Mouse (Mus musculus) embryonic facial prominence, embryonic 11.5 days (tissue): Measurements from ENCODE around the gene Mettl13. TPM values are rescaled to one million over a fixed set of nuclear protein-coding genes. Genes with fewer than 3 reads are reported as not detected.

Experiments used
- ATAC-seq: fragments of 200-750 bp; cut with Nextera tagmentation; replicated peaks from 2 replicates; pipeline ENCODE4 v1.8.0; 2017; ENCODE audit warnings: low read depth; ENCODE audit not compliant: insufficient number of reproducible peaks, low FRiP score, low TSS enrichment
- DNase-seq: peaks from one replicate; pipeline ENCODE4 v3.0.0-alpha.2; 2015; ENCODE audit warnings: low spot score
- H3K27ac ChIP-seq: fragments of 300-500 bp; sonication (generic); replicated peaks from 2 replicates; pipeline ENCODE4 v1.5.1; 2014; ENCODE audit warnings: mild to moderate bottlenecking, low read depth, low read length, control low read depth
- H3K27me3 ChIP-seq: fragments of 300-500 bp; sonication (generic); 2 replicates; pipeline ENCODE4 v1.6.1; 2014; ENCODE audit warnings: mild to moderate bottlenecking, low read length, moderate library complexity, mixed read lengths; ENCODE audit not compliant: control insufficient read depth, insufficient read depth
- H3K36me3 ChIP-seq: fragments of 300-500 bp; sonication (generic); replicated peaks from 2 replicates; pipeline ENCODE4 v1.6.1; 2014; ENCODE audit warnings: low read depth, mild to moderate bottlenecking, low read length, moderate library complexity, mixed read lengths; ENCODE audit not compliant: control insufficient read depth, insufficient read depth
- H3K4me1 ChIP-seq: fragments of 300-500 bp; sonication (generic); 2 replicates; pipeline ENCODE4 v1.6.1; 2014; ENCODE audit warnings: low read length, mixed read lengths; ENCODE audit not compliant: control insufficient read depth, insufficient read depth
- H3K4me2 ChIP-seq: fragments of 300-500 bp; sonication (generic); 2 replicates; pipeline ENCODE4 v1.6.1; 2014; ENCODE audit warnings: low read depth, mild to moderate bottlenecking, control low read depth, low read length, moderate library complexity
- H3K4me3 ChIP-seq: fragments of 300-500 bp; sonication (generic); 2 replicates; pipeline ENCODE4 v1.5.1; 2014; ENCODE audit warnings: low read depth, low read length, control low read depth
- H3K9ac ChIP-seq: fragments of 300-500 bp; sonication (generic); replicated peaks from 2 replicates; pipeline ENCODE4 v1.6.1; 2014; ENCODE audit warnings: mild to moderate bottlenecking, control low read depth, low read length
- H3K9me3 ChIP-seq: fragments of 300-500 bp; sonication (generic); replicated peaks from 2 replicates; pipeline ENCODE4 v1.6.1; 2016; ENCODE audit warnings: mild to moderate bottlenecking, low read length, inconsistent platforms, mixed read lengths; ENCODE audit not compliant: control insufficient read depth
- WGBS: fragments of 180-500 bp; shearing (Covaris S2); extraction: QIAGEN DNeasy Blood & Tissue Kit; methylation state at CpG from one replicate; pipeline ENCODE4 v1.1.7; 2014; 5-methylcytosine and 5-hydroxymethylcytosine counted together
- polyA plus RNA-seq: library from polyadenylated mRNA; unstranded; fragments of >200 nt; fragmentation: Nextera tagmentation; extraction: Ambion mirVana; gene quantifications from 2 replicates; pipeline ENCODE4 v1.2.1, GENCODE M21; 2014

Mettl13 gene
- polyA plus RNA-seq, 1 experiment from 2014 or later, result 13.7 TPM

DNA sequence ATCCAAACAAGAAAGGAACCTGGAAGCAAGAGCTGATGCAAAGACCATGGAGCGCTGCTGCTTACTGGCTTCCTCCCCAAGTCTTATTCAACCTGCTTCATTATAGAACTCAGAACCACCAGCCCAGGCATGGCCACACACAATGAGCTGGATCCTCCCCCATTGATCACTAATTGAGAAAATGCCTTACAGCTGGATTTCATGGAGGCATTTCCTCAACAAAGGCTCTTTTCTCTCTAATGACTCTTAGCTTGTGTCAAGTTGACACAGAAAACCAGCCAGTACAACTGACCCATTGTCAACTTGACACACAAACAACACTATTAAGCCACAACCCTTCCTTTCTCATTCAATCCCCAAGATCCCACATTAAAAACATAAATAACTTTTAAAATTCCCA, 17.7 kb downstream of the Mettl13 start:
- H3K36me3 ChIP-seq, result peaks cover 9% of the 10 kb centered on the region
- no peak overlapping the region for H3K4me2 ChIP-seq
- H3K4me3 ChIP-seq, result no peak overlapping the region
- no peaks in the 10 kb centered on the region for H3K9me3 ChIP-seq
- no peaks in the 10 kb centered on the region for H3K4me1 ChIP-seq
- no peak overlapping the region for H3K27ac ChIP-seq
- ATAC-seq (no peak), DNase-seq (no peak)
- H3K27me3 ChIP-seq, result no peaks in the 10 kb centered on the region
- no peak overlapping the region for H3K9ac ChIP-seq
- WGBS, result 58% methylated on average over 1 of the region's 1 CpGs

DNA sequence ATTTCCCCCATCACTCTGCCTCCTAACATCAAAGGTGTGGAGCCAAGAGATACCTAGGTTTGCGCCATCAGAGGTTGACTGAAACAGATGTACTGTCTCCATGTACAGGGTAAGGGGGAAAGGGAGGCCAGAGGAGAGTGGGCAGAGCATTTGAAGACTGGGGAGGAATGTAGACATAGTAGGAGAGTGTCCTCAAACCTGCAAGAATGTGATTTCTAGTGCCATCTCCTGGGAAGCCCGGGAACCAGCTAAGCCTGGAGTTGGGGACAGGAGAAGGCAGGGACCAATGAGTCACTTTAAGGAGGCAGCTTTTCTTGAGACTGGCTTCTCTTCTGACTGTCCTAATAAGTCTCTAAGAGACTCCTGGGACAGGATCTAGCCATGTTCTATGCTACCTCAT, 18.7 kb downstream of the Mettl13 start:
- H3K9me3 ChIP-seq, result no peaks in the 10 kb centered on the region
- 67% methylated on average over 2 of the region's 2 CpGs for WGBS

DNA sequence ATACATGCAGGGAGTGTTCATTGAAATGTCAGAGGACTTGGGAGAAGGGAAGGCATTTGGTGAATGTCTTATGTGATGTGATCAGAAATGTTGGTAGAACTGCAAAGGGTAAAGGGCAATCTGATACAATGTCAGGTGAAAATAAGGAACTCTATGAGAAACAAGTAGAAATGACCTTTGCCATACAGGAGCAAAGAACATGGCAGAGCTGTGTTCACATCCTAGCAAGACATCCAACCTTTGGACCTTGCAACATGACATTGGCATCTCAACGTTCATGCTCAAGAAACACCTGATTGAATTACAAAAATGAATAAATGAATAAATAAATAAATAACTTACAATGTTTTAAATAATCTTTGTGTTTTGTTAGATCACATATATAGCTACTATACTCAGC, 33.2 kb downstream of the Mettl13 start:
- DNase-seq (no peak), ATAC-seq (no peak)
- Histone ChIP-seq H3K4me2 (no peak overlapping the region), H3K27me3 (no peaks in the 10 kb centered on the region), H3K4me1 (no peaks in the 10 kb centered on the region), H3K36me3 (no peaks in the 10 kb centered on the region), H3K27ac (no peak overlapping the region), H3K9me3 (no peaks in the 10 kb centered on the region), H3K9ac (no peak overlapping the region), H3K4me3 (no peak overlapping the region)
- WGBS, result 78% methylated on average over 1 of the region's 1 CpGs

More for the DNA sequence above, 18.7 kb downstream of the Mettl13 start:
- Histone ChIP-seq H3K36me3 (peaks cover 9% of the 10 kb centered on the region), H3K4me3 (no peak overlapping the region), H3K9ac (no peak overlapping the region), H3K27ac (no peak overlapping the region), H3K27me3 (no peaks in the 10 kb centered on the region), H3K4me2 (no peak overlapping the region), H3K4me1 (no peaks in the 10 kb centered on the region)
- DNase-seq, result no peak
- ATAC-seq, result no peak

DNA sequence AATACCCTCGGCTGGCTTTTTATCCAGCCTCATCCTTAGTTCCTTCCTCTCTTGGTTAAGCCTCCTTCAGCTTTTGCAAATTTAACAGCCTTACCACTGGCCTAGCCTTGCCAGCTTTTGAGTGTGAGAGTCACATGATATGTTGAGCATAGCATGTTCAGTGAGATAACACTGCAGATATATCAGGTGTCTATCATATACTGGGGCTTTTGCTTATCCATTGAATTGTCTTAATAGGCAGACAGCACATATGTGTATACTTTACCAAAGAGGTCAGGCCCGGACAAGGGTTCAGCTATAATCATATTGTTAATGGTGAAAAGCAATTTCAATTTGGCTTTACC, 38.4 kb downstream of the Mettl13 start:
- no peak overlapping the region for H3K4me3 ChIP-seq
- H3K36me3 ChIP-seq, result no peaks in the 10 kb centered on the region
- no peaks in the 10 kb centered on the region for H3K4me1 ChIP-seq
- ATAC-seq, result no peak
- WGBS, result 83% methylated on average over 2 of the region's 2 CpGs
- H3K27me3 ChIP-seq, result no peaks in the 10 kb centered on the region
- DNase-seq, result no peak
- no peaks in the 10 kb centered on the region for H3K9me3 ChIP-seq
- no peak overlapping the region for H3K9ac ChIP-seq
- no peak overlapping the region for H3K27ac ChIP-seq
- H3K4me2 ChIP-seq, result no peak overlapping the region

DNA sequence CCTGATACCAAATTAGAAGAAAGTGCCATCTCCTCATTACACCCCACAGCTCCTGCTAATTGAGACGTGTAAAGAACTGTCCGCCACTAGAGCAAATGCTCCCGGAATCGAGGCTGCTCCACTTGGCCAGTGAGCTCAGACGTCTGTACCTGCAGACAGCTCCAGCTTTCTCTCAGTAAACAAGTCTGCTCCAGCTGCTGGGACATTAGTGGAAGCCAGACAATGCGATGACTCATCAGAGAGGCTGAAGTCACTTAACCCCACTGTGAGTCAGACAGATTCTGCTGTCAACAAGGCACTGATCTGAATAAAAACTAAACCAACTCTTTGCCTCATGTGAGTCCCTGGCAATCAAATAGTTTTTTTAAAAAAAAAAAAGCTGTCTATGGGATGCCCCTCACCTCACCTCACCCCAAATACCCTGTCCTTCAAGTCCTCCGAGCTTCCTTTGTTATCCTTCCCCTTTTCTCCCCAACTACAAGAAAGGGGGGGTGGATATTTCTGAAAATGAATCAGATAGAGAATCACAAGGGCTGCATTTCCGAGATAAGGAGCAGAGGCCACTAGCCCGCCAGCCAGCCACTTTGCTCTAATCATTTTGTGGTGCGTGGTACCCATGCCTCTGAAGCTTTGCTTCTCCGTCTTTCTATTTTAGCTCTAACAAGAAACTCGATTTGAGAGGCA, 38.9 kb downstream of the Mettl13 start:
- DNase-seq, result no peak
- WGBS, result 60% methylated on average over 12 of the region's 12 CpGs
- H3K27ac ChIP-seq, result no peak overlapping the region
- no peak overlapping the region for H3K4me3 ChIP-seq
- H3K9me3 ChIP-seq, result no peaks in the 10 kb centered on the region
- H3K27me3 ChIP-seq, result no peaks in the 10 kb centered on the region
- H3K4me2 ChIP-seq, result no peak overlapping the region
- H3K9ac ChIP-seq, result no peak overlapping the region
- ATAC-seq, result no peak
- H3K36me3 ChIP-seq, result no peaks in the 10 kb centered on the region
- H3K4me1 ChIP-seq, result no peaks in the 10 kb centered on the region

DNA sequence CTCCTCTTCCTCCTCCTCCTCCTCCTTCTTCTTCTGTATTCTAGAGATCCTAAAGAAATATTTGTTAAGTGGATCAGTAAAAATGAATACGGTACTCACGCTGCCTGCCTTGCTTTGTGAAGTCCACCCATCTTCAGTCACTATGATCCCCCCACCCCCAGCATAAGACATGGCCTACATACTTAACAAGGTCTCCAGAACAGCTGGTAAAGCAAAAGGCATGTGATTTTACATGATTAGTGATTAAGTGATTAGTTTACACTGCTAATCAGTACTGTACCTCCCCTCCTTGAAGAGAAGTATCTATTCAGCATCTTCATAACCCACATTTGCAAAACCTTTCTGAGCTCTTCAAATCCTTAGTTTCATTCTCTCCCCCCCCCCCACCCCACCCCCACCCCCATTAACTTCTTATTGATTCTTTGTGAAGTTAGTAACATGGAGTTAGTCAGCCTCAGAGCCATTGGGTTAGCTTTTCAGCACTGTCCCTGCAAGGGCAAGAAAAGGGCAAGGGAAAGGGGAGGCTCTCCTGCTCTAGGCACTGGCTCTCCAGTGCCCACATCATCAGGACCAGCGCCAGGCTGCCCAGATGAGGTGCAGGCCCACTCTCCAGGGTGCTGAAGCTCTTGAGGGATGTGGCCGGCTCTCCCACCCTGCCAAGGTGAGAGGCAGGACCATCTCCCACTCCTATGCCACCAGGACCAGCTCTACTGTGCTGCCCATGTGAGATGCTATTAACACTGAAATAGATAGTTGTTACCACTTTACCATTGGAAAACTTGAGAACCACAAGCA, 39.9 kb downstream of the Mettl13 start:
- Histone ChIP-seq H3K9me3 (no peaks in the 10 kb centered on the region), H3K27ac (no peak overlapping the region), H3K27me3 (no peaks in the 10 kb centered on the region), H3K4me1 (no peaks in the 10 kb centered on the region), H3K9ac (no peak overlapping the region), H3K4me3 (no peak overlapping the region), H3K4me2 (no peak overlapping the region), H3K36me3 (no peaks in the 10 kb centered on the region)
- ATAC-seq, result no peak
- DNase-seq, result no peak
- WGBS, result 79% methylated on average over 4 of the region's 4 CpGs

DNA sequence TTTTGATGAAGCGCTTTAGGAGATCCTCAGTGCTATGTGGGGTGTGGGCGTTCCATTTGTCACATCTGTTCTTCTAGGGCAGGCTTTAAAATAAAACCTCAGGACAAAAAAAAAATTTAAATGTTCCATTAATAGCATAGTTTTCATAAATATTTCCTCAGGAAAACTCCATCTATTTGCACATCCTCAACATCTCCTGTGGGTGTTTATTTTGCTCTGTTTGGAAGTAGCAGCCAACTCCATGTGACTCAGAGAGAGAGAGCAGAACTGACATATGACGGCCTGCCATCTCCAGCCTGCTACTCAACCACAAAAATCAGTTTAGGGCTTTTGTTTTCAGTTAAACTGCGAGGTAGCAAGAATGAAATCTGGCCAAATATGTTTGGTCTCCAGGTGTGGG, 41.8 kb downstream of the Mettl13 start:
- Histone ChIP-seq H3K9ac (no peak overlapping the region), H3K36me3 (no peaks in the 10 kb centered on the region), H3K27ac (no peak overlapping the region), H3K4me2 (no peak overlapping the region), H3K27me3 (no peaks in the 10 kb centered on the region), H3K4me3 (no peak overlapping the region), H3K4me1 (no peaks in the 10 kb centered on the region), H3K9me3 (no peaks in the 10 kb centered on the region)
- no peak for ATAC-seq
- no peak for DNase-seq
- WGBS, result 86% methylated on average over 4 of the region's 4 CpGs

DNA sequence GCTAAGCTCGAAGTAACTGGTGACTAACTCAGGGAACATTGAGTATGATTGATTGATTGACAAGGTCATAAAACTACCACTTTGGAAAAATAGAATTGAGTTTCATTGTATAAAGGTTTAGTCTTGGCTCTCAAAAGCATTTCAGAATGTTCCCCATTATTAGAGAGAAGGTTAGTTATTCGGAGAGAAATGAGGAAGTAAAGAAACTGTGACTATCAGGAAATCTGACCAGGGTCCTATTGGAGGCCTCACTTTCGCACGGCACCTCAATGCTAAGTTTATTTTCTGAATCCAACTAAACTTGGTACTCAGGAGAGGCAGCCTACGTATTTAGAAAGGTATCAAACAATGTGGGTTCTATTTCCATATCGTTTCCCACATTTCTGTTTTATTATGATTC, 42.7 kb downstream of the Mettl13 start:
- no peak for DNase-seq
- ATAC-seq, result no peak
- Histone ChIP-seq H3K9ac (no peak overlapping the region), H3K4me2 (no peak overlapping the region), H3K27ac (no peak overlapping the region), H3K4me3 (no peak overlapping the region), H3K27me3 (no peaks in the 10 kb centered on the region), H3K36me3 (no peaks in the 10 kb centered on the region), H3K4me1 (no peaks in the 10 kb centered on the region), H3K9me3 (no peaks in the 10 kb centered on the region)
- 86% methylated on average over 6 of the region's 6 CpGs for WGBS
